Mouse (Mus musculus): ENCODE measurements at regions not wholly inside any gene's neighbourhood (a gene's known extent, or its start where the extent isn't known, plus 50 kb on each side); places are given as distances from the start of the nearest gene placed in this dataset.

GRCm38 (mm10) chr12:25400326-25400725 is 303.4 kb upstream of the Id2 start:
- WGBS, result 85% methylated on average over 5 of the region's 5 CpGs
- ATAC-seq, result no peak
- Histone ChIP-seq H3K27ac (no peak overlapping the region), H3K4me3 (replicated peaks) (no peak overlapping the region), H3K27me3 (replicated peaks) (no peaks in the 10 kb centered on the region), H3K36me3 (no peaks in the 10 kb centered on the region), H3K4me2 (replicated peaks) (no peak overlapping the region), H3K9ac (no peak overlapping the region), H3K4me1 (replicated peaks) (no peaks in the 10 kb centered on the region), H3K9me3 (no peaks in the 10 kb centered on the region)

DNA sequence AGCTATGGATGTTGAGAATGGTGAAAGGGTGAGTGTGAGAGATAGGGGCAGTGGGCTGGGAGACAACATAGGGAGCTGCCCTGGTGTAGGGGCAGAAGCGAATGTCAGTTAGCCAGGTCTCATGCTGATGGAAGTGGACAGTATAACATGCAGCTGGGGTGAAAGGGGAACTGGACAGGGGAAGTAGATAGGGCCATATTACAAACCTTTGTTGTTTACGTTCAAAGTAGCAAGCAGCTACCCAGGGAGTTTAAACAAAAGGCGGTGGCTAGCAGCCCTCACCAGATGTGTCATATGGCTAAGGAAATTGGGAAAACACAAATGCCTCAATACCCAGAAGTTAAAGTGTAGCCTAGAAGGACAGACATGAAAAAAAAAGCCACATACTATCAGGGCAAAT is 301.8 kb upstream of the Id2 start:
- WGBS, result 72% methylated on average over 3 of the region's 3 CpGs
- Histone ChIP-seq H3K36me3 (no peaks in the 10 kb centered on the region), H3K4me1 (replicated peaks) (no peaks in the 10 kb centered on the region), H3K4me3 (replicated peaks) (no peak overlapping the region), H3K27me3 (replicated peaks) (no peaks in the 10 kb centered on the region), H3K4me2 (replicated peaks) (no peak overlapping the region), H3K9me3 (no peaks in the 10 kb centered on the region), H3K9ac (no peak overlapping the region), H3K27ac (no peak overlapping the region)
- no peak for ATAC-seq

- ATAC-seq, result no peak
- H3K9ac ChIP-seq, result no peak overlapping the region
- no peak overlapping the region for H3K27ac ChIP-seq
- H3K9me3 ChIP-seq, result no peaks in the 10 kb centered on the region
- 87% methylated on average over 3 of the region's 3 CpGs for WGBS
- H3K4me3 ChIP-seq (replicated peaks), result no peak overlapping the region
- no peaks in the 10 kb centered on the region for H3K36me3 ChIP-seq
- H3K27me3 ChIP-seq (replicated peaks), result no peaks in the 10 kb centered on the region
- no peaks in the 10 kb centered on the region for H3K4me1 ChIP-seq (replicated peaks)
- no peak overlapping the region for H3K4me2 ChIP-seq (replicated peaks)
These were observed 297.4 kb upstream of the Id2 start for GRCm38 (mm10) chr12:25394326-25394725.

GRCm38 (mm10) chr12:25393501-25393900 is 296.6 kb upstream of the Id2 start:
- Histone ChIP-seq H3K9ac (no peak overlapping the region), H3K9me3 (no peaks in the 10 kb centered on the region), H3K4me3 (replicated peaks) (no peak overlapping the region), H3K36me3 (no peaks in the 10 kb centered on the region), H3K27ac (no peak overlapping the region), H3K4me1 (replicated peaks) (no peaks in the 10 kb centered on the region), H3K27me3 (replicated peaks) (no peaks in the 10 kb centered on the region), H3K4me2 (replicated peaks) (no peak overlapping the region)
- ATAC-seq, result no peak
- WGBS, result 75% methylated on average over 4 of the region's 4 CpGs

DNA sequence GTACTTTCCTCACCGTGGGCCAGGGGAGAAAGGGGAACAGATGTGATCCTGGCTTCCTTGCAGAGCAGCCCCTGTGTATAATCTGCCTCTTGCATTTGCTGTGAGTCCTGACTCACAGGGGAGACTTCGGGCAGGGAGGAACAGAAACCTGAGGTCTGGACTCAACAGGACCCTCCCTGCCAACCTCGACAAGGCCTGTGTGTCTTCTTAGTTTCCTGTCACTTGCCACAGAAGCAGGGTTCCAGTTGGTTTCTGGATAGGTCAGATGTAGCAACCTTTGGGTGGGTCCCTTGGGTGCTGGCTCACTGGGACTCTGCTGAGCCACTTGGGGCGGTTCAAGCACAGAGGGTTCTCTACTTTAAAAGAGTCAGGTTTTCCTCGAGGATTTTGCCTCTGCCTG is 292.3 kb upstream of the Id2 start:
- WGBS, result 64% methylated on average over 5 of the region's 5 CpGs
- ATAC-seq, result no peak

DNA sequence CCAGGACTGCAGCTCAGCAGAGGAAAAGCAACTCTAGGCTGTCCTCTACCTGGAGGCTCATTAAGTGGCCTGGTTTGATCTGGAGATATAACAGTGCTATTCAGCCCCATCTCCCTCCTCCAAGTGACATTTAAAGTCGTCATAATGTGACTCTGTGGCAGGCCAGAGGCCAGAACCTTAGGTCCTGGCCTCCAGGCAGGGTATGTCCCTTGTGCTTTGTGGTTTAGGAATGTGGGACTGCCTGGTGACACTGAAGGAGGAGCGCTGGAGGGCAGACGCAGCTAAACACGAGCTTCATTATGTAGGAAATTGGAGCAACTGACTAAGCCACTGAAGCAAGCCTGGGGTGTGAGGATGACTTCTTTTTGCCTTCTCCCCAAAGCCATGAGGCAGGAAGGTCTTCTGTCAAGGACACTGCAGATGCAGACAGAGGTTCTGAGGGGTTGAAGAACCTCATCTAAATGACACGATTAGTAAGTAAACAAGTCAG is 290.9 kb upstream of the Id2 start:
- no peak overlapping the region for H3K9ac ChIP-seq
- no peaks in the 10 kb centered on the region for H3K4me1 ChIP-seq (replicated peaks)
- no peak for ATAC-seq
- H3K27me3 ChIP-seq (replicated peaks), result no peaks in the 10 kb centered on the region
- H3K4me3 ChIP-seq (replicated peaks), result no peak overlapping the region
- H3K4me2 ChIP-seq (replicated peaks), result no peak overlapping the region
- H3K9me3 ChIP-seq, result no peaks in the 10 kb centered on the region
- WGBS, result 58% methylated on average over 5 of the region's 5 CpGs
- H3K36me3 ChIP-seq, result no peaks in the 10 kb centered on the region
- no peak overlapping the region for H3K27ac ChIP-seq

More for the DNA sequence above, 292.3 kb upstream of the Id2 start:
- Histone ChIP-seq H3K4me3 (replicated peaks) (no peak overlapping the region), H3K4me1 (replicated peaks) (no peaks in the 10 kb centered on the region), H3K9ac (no peak overlapping the region), H3K27me3 (replicated peaks) (no peaks in the 10 kb centered on the region), H3K36me3 (no peaks in the 10 kb centered on the region), H3K9me3 (no peaks in the 10 kb centered on the region), H3K27ac (no peak overlapping the region), H3K4me2 (replicated peaks) (no peak overlapping the region)

GRCm38 (mm10) chr12:25382961-25383360 is 286.0 kb upstream of the Id2 start:
- no peak overlapping the region for H3K27ac ChIP-seq
- WGBS, result 72% methylated on average over 6 of the region's 6 CpGs
- H3K27me3 ChIP-seq (replicated peaks), result no peaks in the 10 kb centered on the region
- no peak overlapping the region for H3K9ac ChIP-seq
- no peak for ATAC-seq
- no peak overlapping the region for H3K4me2 ChIP-seq (replicated peaks)
- no peaks in the 10 kb centered on the region for H3K4me1 ChIP-seq (replicated peaks)
- H3K4me3 ChIP-seq (replicated peaks), result no peak overlapping the region
- no peaks in the 10 kb centered on the region for H3K9me3 ChIP-seq
- no peaks in the 10 kb centered on the region for H3K36me3 ChIP-seq

DNA sequence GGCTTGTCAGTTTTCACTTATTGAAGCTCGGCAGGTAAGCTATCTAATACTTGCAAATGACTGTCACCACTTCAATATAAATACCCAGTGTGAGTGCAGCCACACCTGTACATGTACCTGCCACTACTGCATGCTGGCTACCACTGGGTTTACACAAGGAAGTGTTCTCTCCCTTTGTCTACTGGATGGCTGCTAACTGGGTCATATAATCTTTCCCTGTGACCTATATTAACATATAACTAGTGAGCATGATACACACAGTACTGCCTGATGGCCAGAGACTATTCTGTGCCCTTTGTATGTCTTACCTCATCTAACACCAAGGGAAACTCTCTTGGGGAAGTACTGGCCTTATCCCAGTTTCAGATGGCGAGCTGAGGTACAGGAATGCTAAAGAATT is 285.5 kb upstream of the Id2 start:
- H3K9ac ChIP-seq, result no peak overlapping the region
- H3K27ac ChIP-seq, result no peak overlapping the region
- H3K4me3 ChIP-seq (replicated peaks), result no peak overlapping the region
- peak; percentile 38; the same call in 1 of the 2 replicates for ATAC-seq
- no peaks in the 10 kb centered on the region for H3K27me3 ChIP-seq (replicated peaks)
- no peaks in the 10 kb centered on the region for H3K9me3 ChIP-seq
- H3K4me1 ChIP-seq (replicated peaks), result no peaks in the 10 kb centered on the region
- H3K4me2 ChIP-seq (replicated peaks), result no peak overlapping the region
- no peaks in the 10 kb centered on the region for H3K36me3 ChIP-seq
- 85% methylated on average over 2 of the region's 2 CpGs for WGBS

DNA sequence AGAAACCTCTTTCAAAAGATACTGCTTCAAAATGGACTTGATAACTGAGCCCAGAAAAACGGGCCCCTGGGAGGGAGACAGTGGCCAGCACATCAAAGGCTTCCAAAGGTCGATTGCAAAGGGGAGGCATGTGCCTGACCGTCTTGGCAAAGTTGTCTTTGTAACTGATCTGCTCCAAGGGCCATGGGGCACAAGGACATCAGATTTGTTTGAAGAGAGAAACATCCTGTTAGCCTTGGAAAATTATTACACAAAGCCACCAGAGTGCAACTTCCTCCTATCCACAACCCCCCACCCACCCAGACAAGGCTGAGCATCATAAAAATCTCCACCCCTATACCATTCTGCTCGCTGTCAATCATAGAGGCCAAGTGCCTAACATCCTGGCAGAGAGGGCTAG is 284.7 kb upstream of the Id2 start:
- H3K9ac ChIP-seq, result no peak overlapping the region
- no peak overlapping the region for H3K4me2 ChIP-seq (replicated peaks)
- H3K4me1 ChIP-seq (replicated peaks), result no peaks in the 10 kb centered on the region
- H3K27ac ChIP-seq, result no peak overlapping the region
- H3K27me3 ChIP-seq (replicated peaks), result no peaks in the 10 kb centered on the region
- H3K36me3 ChIP-seq, result no peaks in the 10 kb centered on the region
- peak; percentile 69 for ATAC-seq
- H3K4me3 ChIP-seq (replicated peaks), result no peak overlapping the region
- 27% methylated on average over 4 of the region's 4 CpGs for WGBS
- H3K9me3 ChIP-seq, result no peaks in the 10 kb centered on the region

DNA sequence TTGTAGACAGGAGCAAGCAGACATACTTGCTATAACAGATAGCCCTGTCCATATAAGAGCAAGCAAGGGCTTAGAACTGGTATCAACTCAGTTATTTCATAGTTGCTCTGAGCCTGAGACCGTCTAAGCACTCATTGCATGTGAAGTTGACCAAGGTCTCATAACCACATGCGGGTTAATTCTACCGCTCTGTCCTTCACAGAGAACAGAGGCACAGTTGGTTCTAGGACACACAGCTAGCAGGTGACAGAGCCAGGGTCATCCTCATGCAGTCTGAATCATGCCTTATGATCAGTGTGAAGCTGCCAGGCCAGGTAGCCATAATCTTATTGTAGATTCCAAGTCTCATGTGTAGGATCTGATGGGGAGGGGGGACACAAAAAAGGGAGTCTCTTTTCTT is 283.1 kb upstream of the Id2 start:
- Histone ChIP-seq H3K4me2 (replicated peaks) (no peak overlapping the region), H3K36me3 (no peaks in the 10 kb centered on the region), H3K9ac (no peak overlapping the region), H3K9me3 (no peaks in the 10 kb centered on the region), H3K4me3 (replicated peaks) (no peak overlapping the region), H3K27ac (no peak overlapping the region), H3K4me1 (replicated peaks) (no peaks in the 10 kb centered on the region), H3K27me3 (replicated peaks) (no peaks in the 10 kb centered on the region)
- WGBS, result 96% methylated on average over 3 of the region's 3 CpGs
- no peak for ATAC-seq

GRCm38 (mm10) chr12:25379016-25379415 is 282.1 kb upstream of the Id2 start:
- H3K4me2 ChIP-seq (replicated peaks), result no peak overlapping the region
- no peak overlapping the region for H3K27ac ChIP-seq
- H3K27me3 ChIP-seq (replicated peaks), result no peaks in the 10 kb centered on the region
- H3K9ac ChIP-seq, result no peak overlapping the region
- no peaks in the 10 kb centered on the region for H3K9me3 ChIP-seq
- 80% methylated on average over 9 of the region's 9 CpGs for WGBS
- no peak for ATAC-seq
- H3K4me3 ChIP-seq (replicated peaks), result no peak overlapping the region
- no peaks in the 10 kb centered on the region for H3K4me1 ChIP-seq (replicated peaks)
- no peaks in the 10 kb centered on the region for H3K36me3 ChIP-seq

DNA sequence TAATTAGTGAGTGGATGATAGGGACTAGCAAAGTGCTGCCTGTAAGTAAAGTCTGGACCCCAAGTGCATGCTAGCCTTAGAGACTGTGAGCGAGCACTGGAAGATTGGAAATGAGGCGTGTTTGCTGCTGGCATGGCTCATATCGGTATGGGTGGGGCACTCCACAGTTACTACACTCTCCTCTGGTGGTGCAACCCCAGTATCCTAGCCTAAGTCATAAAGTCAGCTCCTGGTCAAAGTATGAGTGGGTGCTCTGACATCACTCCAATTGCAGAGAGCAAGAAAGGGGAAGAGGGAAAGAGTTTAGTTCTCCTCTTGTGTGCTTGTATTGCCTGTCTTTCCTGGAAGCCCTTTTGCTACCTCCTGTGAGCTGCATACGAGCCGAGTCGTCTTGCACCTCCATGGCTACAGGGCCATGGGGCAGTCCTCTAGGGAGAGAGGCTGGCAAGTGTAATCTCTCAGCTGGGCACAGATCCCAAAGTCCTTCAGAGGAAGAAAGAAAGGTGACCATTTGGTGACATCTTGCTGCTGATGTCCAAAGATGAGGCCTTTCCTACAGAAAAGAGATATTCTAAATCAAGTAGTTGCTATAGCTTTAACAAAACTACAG is 281.2 kb upstream of the Id2 start:
- H3K9ac ChIP-seq, result no peak overlapping the region
- no peaks in the 10 kb centered on the region for H3K9me3 ChIP-seq
- H3K4me2 ChIP-seq (replicated peaks), result no peak overlapping the region
- H3K36me3 ChIP-seq, result no peaks in the 10 kb centered on the region
- H3K4me1 ChIP-seq (replicated peaks), result no peaks in the 10 kb centered on the region
- H3K27me3 ChIP-seq (replicated peaks), result no peaks in the 10 kb centered on the region
- ATAC-seq, result peak; percentile 88
- WGBS, result 64% methylated on average over 6 of the region's 6 CpGs
- no peak overlapping the region for H3K27ac ChIP-seq
- H3K4me3 ChIP-seq (replicated peaks), result no peak overlapping the region

GRCm38 (mm10) chr12:25376451-25376850 is 279.5 kb upstream of the Id2 start:
- no peak for ATAC-seq

More at GRCm38 (mm10) chr12:25376451-25376850, 279.5 kb upstream of the Id2 start:
- Histone ChIP-seq H3K4me1 (replicated peaks) (no peaks in the 10 kb centered on the region), H3K9ac (no peak overlapping the region), H3K4me2 (replicated peaks) (no peak overlapping the region), H3K4me3 (replicated peaks) (no peak overlapping the region), H3K27ac (no peak overlapping the region), H3K9me3 (no peaks in the 10 kb centered on the region), H3K27me3 (replicated peaks) (no peaks in the 10 kb centered on the region), H3K36me3 (no peaks in the 10 kb centered on the region)
- 76% methylated on average over 8 of the region's 8 CpGs for WGBS

Measured in intestine, embryonic 15.5 days (tissue).